Mouse (Mus musculus) skeletal muscle tissue, adult 2 months (tissue): ENCODE results near the gene 4933407L21Rik.

Source experiments
- DNase-seq: peaks from one replicate; pipeline ENCODE4 v3.0.0-alpha.2; 2012; ENCODE audit warnings: low read depth, low spot score

Gene 4933407L21Rik

DNA sequence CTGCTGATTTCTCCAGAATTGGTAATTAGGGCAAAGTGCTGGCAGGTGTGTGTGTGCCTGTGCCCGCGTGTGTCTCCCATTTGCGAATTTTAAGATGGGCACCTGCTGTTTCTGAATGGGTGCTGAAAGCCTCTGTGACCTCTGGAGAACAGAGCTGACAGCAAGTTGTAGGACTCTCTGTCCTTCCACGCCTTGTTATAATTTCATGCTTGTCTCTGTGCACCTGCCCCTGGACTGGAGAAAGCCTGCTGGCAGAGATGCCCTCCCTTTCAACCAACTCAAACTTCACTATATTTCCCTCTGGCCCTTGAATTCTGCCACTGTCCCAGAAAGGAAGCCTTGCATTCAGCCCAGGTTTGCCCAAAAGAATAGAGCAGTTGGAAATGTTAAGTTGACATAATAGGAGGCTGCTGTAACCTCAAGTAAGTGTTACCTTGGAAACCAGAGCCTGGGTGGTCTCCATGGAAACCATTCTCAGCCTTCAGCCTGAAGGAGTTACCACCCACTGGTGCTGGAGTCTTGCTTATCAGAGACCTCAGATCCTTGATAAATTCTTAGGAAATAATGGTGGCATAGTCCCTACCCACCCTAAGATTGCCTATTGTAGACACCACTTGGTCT, 11.3 kb upstream of the 4933407L21Rik start:
- no peak for DNase-seq

DNA sequence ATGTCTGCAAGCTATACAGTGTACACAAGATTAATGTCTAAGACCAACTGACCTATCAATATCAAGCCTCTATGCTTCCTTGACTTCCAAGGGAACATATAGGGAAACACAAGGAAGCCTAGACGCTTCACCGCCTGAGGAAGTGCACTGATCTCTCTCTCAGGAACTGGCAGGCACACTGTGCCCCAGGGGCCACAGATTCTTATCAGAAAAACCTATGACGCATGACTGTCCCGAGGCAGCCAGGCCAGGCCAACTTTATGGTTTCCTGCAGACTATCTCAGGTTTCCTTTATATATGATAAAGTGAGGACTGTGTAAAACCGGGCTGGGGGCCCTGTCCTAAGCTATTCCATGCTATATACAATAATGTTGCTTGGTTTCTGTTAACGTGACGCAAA, 8.7 kb upstream of the 4933407L21Rik start:
- DNase-seq, result no peak

DNA sequence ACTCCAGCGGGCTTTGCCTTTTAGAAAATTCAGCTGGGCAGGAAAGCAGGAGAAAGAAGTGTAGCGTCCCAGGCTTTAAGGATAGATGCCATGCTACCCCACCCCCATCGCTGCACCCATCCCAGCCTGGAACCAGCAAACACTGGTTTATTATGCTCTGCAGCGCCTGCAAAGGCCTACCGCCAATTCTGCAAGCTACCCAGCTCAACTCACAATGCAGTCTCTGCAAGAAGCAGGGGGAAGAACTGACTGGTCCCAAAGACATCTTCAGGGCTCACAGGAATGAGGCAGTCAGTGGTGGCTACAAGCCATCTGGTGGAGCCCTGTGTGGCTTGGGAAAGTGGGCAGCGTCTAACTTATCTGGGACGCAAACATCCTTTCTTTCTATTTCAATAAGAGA, 6.6 kb upstream of the 4933407L21Rik start:
- DNase-seq, result no peak

DNA sequence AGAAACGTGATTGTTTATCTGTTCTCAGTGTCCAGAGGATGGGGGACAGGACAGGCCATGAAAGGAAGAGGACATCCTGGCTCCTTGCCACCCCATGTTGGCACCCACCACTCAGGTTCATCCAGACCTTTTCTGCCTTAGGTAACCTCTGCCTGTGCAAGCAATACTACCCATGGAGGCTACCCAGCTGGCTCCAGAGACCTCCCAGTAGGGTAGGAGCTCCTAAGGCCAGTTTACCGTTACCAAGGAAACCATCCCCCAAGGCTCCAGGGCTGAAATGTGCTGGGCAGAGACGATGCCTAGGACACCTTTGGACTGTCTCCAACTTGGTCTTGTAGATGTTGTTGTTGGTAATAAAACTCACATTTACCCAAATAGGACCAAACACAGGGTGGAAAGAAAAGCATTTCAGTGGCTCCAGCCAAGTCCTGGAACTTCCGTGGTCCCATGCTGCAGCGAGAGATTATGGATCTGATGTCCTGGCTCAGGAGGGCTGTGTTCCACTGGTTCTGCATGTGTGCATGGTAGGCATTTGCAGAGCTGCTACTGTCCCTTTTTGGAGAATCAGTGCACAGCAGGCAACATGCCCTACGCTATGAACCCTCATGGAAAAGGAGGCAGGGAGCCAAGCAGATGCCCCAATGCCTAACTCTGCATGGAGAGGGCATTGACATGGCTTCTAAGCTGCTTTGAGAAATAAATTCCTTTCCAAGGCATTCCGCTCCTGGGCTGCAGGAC, 6.0 kb upstream of the 4933407L21Rik start:
- DNase-seq, result no peak

- DNase-seq, result no peak
Observed at GRCm38 (mm10) chr1:85922865-85923211, 5.4 kb upstream of the 4933407L21Rik start.

DNA sequence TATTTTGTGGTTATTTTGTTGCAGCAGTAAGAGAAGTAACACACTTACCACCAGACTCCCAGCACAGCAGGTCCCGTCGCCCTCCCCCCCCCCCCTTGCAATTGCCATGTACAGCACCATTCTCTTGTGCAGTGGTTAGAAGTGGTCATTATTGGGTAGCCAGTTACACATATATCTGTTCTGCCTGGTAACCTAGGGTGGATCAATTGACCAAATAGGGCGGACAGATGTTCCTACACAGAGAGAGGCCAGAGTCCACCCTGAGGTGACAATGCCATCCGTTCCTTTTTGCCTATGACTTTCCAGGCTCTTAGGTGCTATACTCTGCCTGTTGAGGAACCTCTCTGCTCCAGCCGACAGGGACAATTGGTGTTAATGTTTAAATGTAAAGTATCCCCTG, 3.1 kb upstream of the 4933407L21Rik start:
- DNase-seq, result no peak

GRCm38 (mm10) chr1:85928688-85929065, 394 bp downstream of the 4933407L21Rik start:
- DNase-seq, result no peak

- no peak for DNase-seq
Observed at GRCm38 (mm10) chr1:85929406-85929805, 1.1 kb downstream of the 4933407L21Rik start.

- DNase-seq, result no peak
Observed at GRCm38 (mm10) chr1:85931170-85931569, 2.9 kb downstream of the 4933407L21Rik start.

DNA sequence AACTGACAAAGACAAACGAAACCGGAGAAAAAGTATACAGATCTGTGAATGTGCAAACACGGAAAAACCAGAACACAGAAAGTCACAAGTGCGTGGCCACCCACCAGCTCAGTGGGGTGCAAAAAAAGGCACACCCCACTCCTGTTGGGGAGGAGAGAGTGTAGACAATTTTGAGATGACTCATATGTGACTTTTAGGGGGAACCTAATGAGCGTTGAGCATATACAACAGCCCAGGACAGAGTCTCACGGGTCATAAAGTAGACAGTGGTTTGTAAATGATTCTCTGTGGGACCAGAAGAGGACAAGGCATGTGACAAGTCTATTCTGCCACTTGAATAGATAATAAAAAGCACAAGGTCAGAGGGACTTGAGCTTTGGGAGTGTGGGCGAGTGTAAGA, 4.9 kb downstream of the 4933407L21Rik start:
- DNase-seq, result no peak

- no peak for DNase-seq
Observed at GRCm38 (mm10) chr1:85933631-85934465, 5.6 kb downstream of the 4933407L21Rik start.

DNA sequence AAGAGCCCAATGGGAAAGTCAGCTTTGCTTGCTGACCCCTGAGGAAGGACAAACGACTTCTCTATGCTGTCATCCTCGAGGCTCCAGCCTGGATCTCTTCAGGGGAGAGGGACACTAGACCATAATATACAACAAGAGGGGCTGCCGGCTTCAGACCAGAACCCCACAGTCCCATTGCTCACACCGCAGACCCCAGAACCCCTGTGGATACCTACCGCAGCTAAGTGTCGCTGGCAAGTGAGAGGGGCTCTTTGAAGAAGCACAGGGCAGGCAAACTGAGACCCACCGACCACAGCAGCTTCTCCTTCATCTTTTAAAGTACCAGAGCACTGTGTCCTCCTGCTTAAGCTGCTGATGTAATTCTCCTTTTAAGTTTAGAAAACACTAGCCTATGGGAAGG, 6.3 kb downstream of the 4933407L21Rik start:
- DNase-seq, result no peak

- peak; percentile 25 for DNase-seq
Observed at GRCm38 (mm10) chr1:85935148-85935852, 7.0 kb downstream of the 4933407L21Rik start.

DNA sequence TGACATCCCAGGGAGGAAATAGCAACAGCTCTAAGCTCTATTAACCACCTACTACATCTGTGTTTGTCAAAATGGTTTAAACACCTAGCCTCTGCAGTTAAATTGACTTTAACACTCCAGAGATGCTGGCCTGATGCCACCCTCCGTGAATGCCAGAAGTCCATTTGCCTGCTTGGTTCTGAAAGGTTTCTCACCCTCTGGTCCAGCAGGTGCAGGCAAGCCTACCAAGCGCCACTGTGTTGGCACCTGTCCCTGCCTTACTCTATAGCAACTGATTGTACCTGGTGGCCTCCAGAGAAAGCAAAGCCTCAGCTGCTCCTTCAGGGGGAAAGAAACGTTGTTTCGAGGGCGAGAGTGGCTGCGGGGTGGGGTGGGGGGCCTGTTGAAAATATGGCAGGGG, 8.0 kb downstream of the 4933407L21Rik start:
- DNase-seq, result no peak

GRCm38 (mm10) chr1:85937323-85937722, 9.0 kb downstream of the 4933407L21Rik start:
- DNase-seq, result no peak

DNA sequence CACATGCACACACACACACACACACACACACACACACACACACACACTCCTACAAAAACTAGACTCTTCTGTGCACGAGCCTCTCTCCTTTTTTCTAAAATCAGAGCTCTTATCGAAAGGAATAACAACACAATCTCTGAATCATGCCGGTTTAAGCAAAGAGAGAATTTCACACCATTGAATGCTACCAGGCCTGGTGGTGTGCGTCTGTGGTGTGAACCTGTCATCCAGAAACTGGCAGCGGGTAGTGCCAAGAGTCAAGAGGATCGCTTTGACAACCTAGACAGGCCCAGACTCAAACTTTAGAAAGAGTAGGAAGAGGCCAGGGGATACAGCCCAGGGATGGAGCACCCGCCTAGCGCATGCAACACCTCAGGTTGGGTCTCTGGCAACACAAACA, 14.0 kb downstream of the 4933407L21Rik start:
- DNase-seq, result no peak

DNA sequence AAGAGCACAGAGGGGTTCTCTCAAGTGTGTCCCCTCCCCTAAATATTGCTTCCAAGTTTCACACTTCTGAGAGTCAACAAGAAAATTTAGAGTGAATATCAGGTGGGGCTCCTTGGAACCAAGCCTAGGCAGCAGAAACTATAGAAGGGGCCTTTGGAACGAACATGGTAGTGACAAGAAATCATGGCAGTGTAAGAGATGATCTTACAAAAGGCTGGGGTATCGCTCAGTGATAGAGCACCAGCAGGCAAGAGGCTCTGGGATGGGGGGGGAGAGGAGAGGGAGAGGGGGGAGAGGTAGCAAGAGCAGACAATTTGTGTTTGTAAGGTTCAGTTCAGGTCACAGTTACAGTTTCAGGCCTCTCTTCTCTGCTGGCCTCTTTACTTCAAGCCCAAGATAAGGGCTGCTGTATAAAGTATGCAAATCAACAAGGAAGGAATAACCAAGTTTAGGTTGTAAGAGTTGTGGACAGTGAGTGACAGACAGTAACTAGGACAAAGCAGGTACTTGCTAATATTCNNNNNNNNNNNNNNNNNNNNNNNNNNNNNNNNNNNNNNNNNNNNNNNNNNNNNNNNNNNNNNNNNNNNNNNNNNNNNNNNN, 20.9 kb downstream of the 4933407L21Rik start:
- DNase-seq, result no peak

- no peak for DNase-seq
Observed at GRCm38 (mm10) chr1:85955150-85955549, 26.9 kb downstream of the 4933407L21Rik start.

GRCm38 (mm10) chr1:85957290-85957689, 29.0 kb downstream of the 4933407L21Rik start:
- no peak for DNase-seq

GRCm38 (mm10) chr1:85957942-85958619, 29.8 kb downstream of the 4933407L21Rik start:
- DNase-seq, result no peak
